ENCODE assay signal across 14 mouse cellular contexts in the genomic region with DNA sequence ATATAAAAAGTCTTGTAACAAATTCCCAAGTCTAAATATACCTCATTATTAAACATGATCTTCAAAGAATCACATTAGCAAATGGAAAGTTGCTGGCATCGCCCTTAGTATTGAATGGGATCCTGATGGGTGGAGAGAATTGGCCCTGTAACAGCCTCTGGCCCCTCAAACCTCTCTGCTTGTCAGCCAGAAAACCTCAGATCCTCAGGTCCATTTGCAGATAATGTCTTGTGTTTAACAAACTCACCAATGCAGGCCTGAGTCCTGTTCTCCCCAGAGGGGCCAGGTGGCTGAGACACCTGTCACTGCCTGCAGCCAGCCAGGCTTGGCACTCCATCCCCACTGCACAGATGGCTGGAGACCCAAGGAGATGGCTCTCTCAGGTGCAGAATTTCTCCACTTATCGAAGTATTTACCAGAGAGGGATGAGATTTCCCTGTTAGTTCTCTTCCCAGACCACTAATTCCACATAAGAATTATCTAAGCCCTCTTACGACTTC. TPM values are rescaled to one million over a fixed set of nuclear protein-coding genes. Genes with fewer than 3 reads are reported as not detected.
DNase-seq lines count a peak whose midpoint lies in the region; ATAC-seq and TF ChIP-seq lines count a peak whose summit lies in the region.
"Had no signal": no experiment of that assay in that cellular context is flagged by ENCODE, and none has a peak within 500 bp of the region (broad histone marks: within the 10 kb centered on the region; RNA-seq: fewer than 3 reads in every experiment).

No protein-coding gene starts in this region.

- WGBS in midbrain, embryonic 12.5 days: 64% methylated on average over 3 of the region's 3 CpGs
- 76% methylated on average over 3 of the region's 3 CpGs for WGBS in midbrain, embryonic 10.5 days
- 43% methylated on average over 3 of the region's 3 CpGs for WGBS in forebrain, postnatal 0 days
- WGBS in midbrain, postnatal 0 days: 43% methylated on average over 3 of the region's 3 CpGs

- H3K27me3 ChIP-seq in midbrain, embryonic 12.5 days: no peaks in the 10 kb centered on the region
- no peaks in the 10 kb centered on the region for H3K27me3 ChIP-seq in midbrain, embryonic 10.5 days (ENCODE audit: low read depth, poor library complexity, severe bottlenecking)
- H3K27me3 ChIP-seq in forebrain, postnatal 0 days (ENCODE audit: insufficient read depth, low read length): no peaks in the 10 kb centered on the region
- H3K27me3 ChIP-seq in midbrain, postnatal 0 days (ENCODE audit: insufficient read depth, low read length): no peaks in the 10 kb centered on the region
- H3K27me3 ChIP-seq: heart, embryonic 15.5 days had no signal

- H3K4me3 ChIP-seq in midbrain, embryonic 12.5 days: no peak overlapping the region
- H3K4me3 ChIP-seq in midbrain, embryonic 10.5 days: no peak overlapping the region
- H3K4me3 ChIP-seq in forebrain, postnatal 0 days (ENCODE audit: low read depth, low read length): no peak overlapping the region
- no peak overlapping the region for H3K4me3 ChIP-seq in midbrain, postnatal 0 days (ENCODE audit: low read depth, low read length)
- H3K4me3 ChIP-seq: heart, embryonic 15.5 days had no signal

- H3K4me2 ChIP-seq in midbrain, embryonic 12.5 days (replicated peaks): no peak overlapping the region
- no peak overlapping the region for H3K4me2 ChIP-seq in forebrain, postnatal 0 days (ENCODE audit: low read depth)
- H3K4me2 ChIP-seq in midbrain, postnatal 0 days (ENCODE audit: low read depth, low read length, poor library complexity, severe bottlenecking): no peak overlapping the region
- H3K4me2 ChIP-seq: heart, embryonic 15.5 days had no signal

- peak; percentile 69 for ATAC-seq in midbrain, embryonic 12.5 days (ENCODE audit: low FRiP score, low read depth)
- ATAC-seq in forebrain, postnatal 0 days: no peak
- 0 out of 2 replicates have a peak, but pooled peaks have one; percentile 34 for ATAC-seq in midbrain, postnatal 0 days (ENCODE audit: low FRiP score)

- no peak overlapping the region for H3K9ac ChIP-seq in midbrain, embryonic 12.5 days (replicated peaks)
- H3K9ac ChIP-seq in forebrain, postnatal 0 days: no peak overlapping the region
- H3K9ac ChIP-seq in midbrain, postnatal 0 days (replicated peaks; ENCODE audit: low read length, poor library complexity, severe bottlenecking): no peak overlapping the region
- H3K9ac ChIP-seq: heart, embryonic 15.5 days; liver, embryonic 14.5 days had no signal

- H3K4me1 ChIP-seq in midbrain, embryonic 12.5 days: peaks cover 4% of the 10 kb centered on the region; the same call in 1 of the 2 replicates
- peaks cover 7% of the 10 kb centered on the region; the same call in 1 of the 2 replicates for H3K4me1 ChIP-seq in midbrain, embryonic 10.5 days
- H3K4me1 ChIP-seq in forebrain, postnatal 0 days (ENCODE audit: insufficient read depth): no peaks in the 10 kb centered on the region
- no peaks in the 10 kb centered on the region for H3K4me1 ChIP-seq in midbrain, postnatal 0 days (ENCODE audit: insufficient read depth, low read length)
- H3K4me1 ChIP-seq: heart, embryonic 15.5 days had no signal

- H3K9me3 ChIP-seq in midbrain, embryonic 12.5 days: no peaks in the 10 kb centered on the region
- H3K9me3 ChIP-seq in midbrain, embryonic 10.5 days (replicated peaks): no peaks in the 10 kb centered on the region
- no peaks in the 10 kb centered on the region for H3K9me3 ChIP-seq in forebrain, postnatal 0 days (ENCODE audit: low read length)
- no peaks in the 10 kb centered on the region for H3K9me3 ChIP-seq in midbrain, postnatal 0 days (ENCODE audit: low read length)
- H3K9me3 ChIP-seq: heart, embryonic 15.5 days had no signal

- no peak for TF ChIP-seq CTCF in forebrain, postnatal 0 days (IDR thresholded peaks at IDR 0.05; ENCODE audit: low read depth)
- TF ChIP-seq CTCF in midbrain, postnatal 0 days (IDR thresholded peaks at IDR 0.05): no peak

- no peak overlapping the region for H3K27ac ChIP-seq in midbrain, embryonic 12.5 days (replicated peaks)
- no peak overlapping the region for H3K27ac ChIP-seq in midbrain, embryonic 10.5 days (replicated peaks)
- H3K27ac ChIP-seq in forebrain, postnatal 0 days (ENCODE audit: low read depth, low read length): no peak overlapping the region
- no peak overlapping the region for H3K27ac ChIP-seq in midbrain, postnatal 0 days (ENCODE audit: low read depth, low read length)
- H3K27ac ChIP-seq: heart, embryonic 15.5 days; liver, embryonic 14.5 days had no signal

- peak; percentile 13 for DNase-seq in adrenal gland, postnatal 25 days
- no peak for DNase-seq in adrenal gland, postnatal 10 days
- no peak for DNase-seq in midbrain, embryonic 10.5 days (ENCODE audit: low spot score)
- DNase-seq in forebrain, postnatal 0 days: peak; percentile 22
- DNase-seq in midbrain, postnatal 0 days (ENCODE audit: low spot score): peak; percentile 82
- no peak for DNase-seq in ovary, postnatal 10 days (ENCODE audit: low spot score)
- no peak for DNase-seq in frontal cortex, postnatal 10 days (ENCODE audit: low spot score in 2 of 2)
- DNase-seq: adrenal gland, adult 2 months; kidney, adult 2 months; thymus, postnatal 14 days had no signal

- H3K36me3 ChIP-seq in midbrain, embryonic 12.5 days: no peaks in the 10 kb centered on the region
- H3K36me3 ChIP-seq in midbrain, embryonic 10.5 days: no peaks in the 10 kb centered on the region
- H3K36me3 ChIP-seq in forebrain, postnatal 0 days (ENCODE audit: insufficient read depth): no peaks in the 10 kb centered on the region
- H3K36me3 ChIP-seq in midbrain, postnatal 0 days (ENCODE audit: insufficient read depth, low read length): no peaks in the 10 kb centered on the region
- H3K36me3 ChIP-seq: heart, embryonic 15.5 days had no signal

RNA-seq across cellular contexts. Expression of a gene that starts 27.0 kb away (rescaled TPM):
- total RNA-seq in adrenal gland, postnatal 25 days (2021): 90.6 and 116 TPM in 2 replicates
- total RNA-seq in adrenal gland, postnatal 10 days (2021): 10 to 100 TPM; 75.9 to 78.0 TPM
- polyA plus RNA-seq in midbrain, embryonic 12.5 days (2016; fragmentation: Nextera tagmentation; extraction: Ambion mirVana): 15.6 and 17.1 TPM in 2 replicates
- polyA plus RNA-seq in midbrain, embryonic 10.5 days (2016; fragmentation: Nextera tagmentation; extraction: Ambion mirVana): 17.7 and 26.6 TPM in 2 replicates
- 6.2 and 9.4 TPM in 2 replicates for total RNA-seq in forebrain, postnatal 0 days (2014; rRNA removed)
- polyA plus RNA-seq in forebrain, postnatal 0 days (2015; fragmentation: Nextera tagmentation; extraction: Ambion mirVana): 7.2 and 9.1 TPM in 2 replicates
- 6.3 and 8.5 TPM in 2 replicates for total RNA-seq in midbrain, postnatal 0 days (2014; rRNA removed)
- 5.4 and 5.6 TPM in 2 replicates for polyA plus RNA-seq in midbrain, postnatal 0 days (2015; fragmentation: Nextera tagmentation; extraction: Ambion mirVana)
- total RNA-seq: MEL had no signal

Comparison
In these comparisons a context has a peak if more than half of its experiments do, and no peak if none do; other contexts are left out.
1. DNase-seq: peak in adrenal gland, postnatal 25 days (single experiment), forebrain, postnatal 0 days (single experiment) and midbrain, postnatal 0 days (single experiment); none in adrenal gland, postnatal 10 days (single experiment), midbrain, embryonic 10.5 days (single experiment), ovary, postnatal 10 days (single experiment) and frontal cortex, postnatal 10 days (0 of 2).